Mouse (Mus musculus): ENCODE measurements at regions not wholly inside any gene's neighbourhood (a gene's known extent, or its start where the extent isn't known, plus 50 kb on each side); places are given as distances from the start of the nearest gene placed in this dataset.

- TF ChIP-seq CTCF (IDR thresholded peaks at IDR 0.05; ENCODE audit: extremely low read depth, insufficient read depth, low read length) (no peak), POLR2A (IDR thresholded peaks at IDR 0.05; ENCODE audit: extremely low read depth, insufficient read depth, low read length) (no peak)
- Histone ChIP-seq H3K27ac (ENCODE audit: insufficient read depth, low read length) (no peak overlapping the region), H3K4me3 (ENCODE audit: insufficient read depth, low read length) (no peak overlapping the region), H3K4me1 (ENCODE audit: control insufficient read depth, insufficient read depth, low read length) (no peaks in the 10 kb centered on the region)
Observed at GRCm38 (mm10) chr5:119770951-119771350, 61.5 kb upstream of the Tbx5 start.

- no peak for TF ChIP-seq CTCF (IDR thresholded peaks at IDR 0.05; ENCODE audit: extremely low read depth, insufficient read depth, low read length)
- TF ChIP-seq POLR2A (IDR thresholded peaks at IDR 0.05; ENCODE audit: extremely low read depth, insufficient read depth, low read length) = no peak
- H3K4me1 ChIP-seq (ENCODE audit: control insufficient read depth, insufficient read depth, low read length) = no peaks in the 10 kb centered on the region
Observed at GRCm38 (mm10) chr5:119776106-119776887, 56.2 kb upstream of the Tbx5 start.

GRCm38 (mm10) chr5:119777836-119778235 is 54.6 kb upstream of the Tbx5 start:
- TF ChIP-seq POLR2A (IDR thresholded peaks at IDR 0.05; ENCODE audit: extremely low read depth, insufficient read depth, low read length) (no peak), CTCF (IDR thresholded peaks at IDR 0.05; ENCODE audit: extremely low read depth, insufficient read depth, low read length) (peak; percentile 65; the same call in 1 of the 2 replicates)
- Histone ChIP-seq H3K27ac (ENCODE audit: insufficient read depth, low read length) (no peak overlapping the region), H3K4me3 (ENCODE audit: insufficient read depth, low read length) (no peak overlapping the region), H3K4me1 (ENCODE audit: control insufficient read depth, insufficient read depth, low read length) (no peaks in the 10 kb centered on the region)

More at GRCm38 (mm10) chr5:119776106-119776887, 56.2 kb upstream of the Tbx5 start:
- no peak overlapping the region for H3K4me3 ChIP-seq (ENCODE audit: insufficient read depth, low read length)
- no peak overlapping the region for H3K27ac ChIP-seq (ENCODE audit: insufficient read depth, low read length)

- Histone ChIP-seq H3K4me1 (ENCODE audit: control insufficient read depth, insufficient read depth, low read length) (no peaks in the 10 kb centered on the region), H3K27ac (ENCODE audit: insufficient read depth, low read length) (no peak overlapping the region), H3K4me3 (ENCODE audit: insufficient read depth, low read length) (no peak overlapping the region)
- TF ChIP-seq POLR2A (IDR thresholded peaks at IDR 0.05; ENCODE audit: extremely low read depth, insufficient read depth, low read length) (no peak), CTCF (IDR thresholded peaks at IDR 0.05; ENCODE audit: extremely low read depth, insufficient read depth, low read length) (no peak)
Observed at GRCm38 (mm10) chr5:119781375-119781774, 51.1 kb upstream of the Tbx5 start.

Measured in cortical plate, adult 2 months (tissue).